Mouse (Mus musculus): ENCODE data around the gene Rad9b. TPM values are rescaled to one million over a fixed set of nuclear protein-coding genes. Genes with fewer than 3 reads are reported as not detected.

Gene Rad9b
- polyA plus RNA-seq, 1 experiment: 7.2 TPM

- TF ChIP-seq CTCF (IDR thresholded peaks at IDR 0.05; ENCODE audit: borderline replicate concordance, control insufficient read depth, extremely low read depth, insufficient read depth, low read length, poor library complexity): no peak
- 0 out of 2 replicates have a peak, but pooled peaks have one; percentile 11 for TF ChIP-seq POLR2A (IDR thresholded peaks at IDR 0.05; ENCODE audit: control insufficient read depth, extremely low read depth, insufficient read depth, low read length, poor library complexity)
- Histone ChIP-seq H3K36me3 (ENCODE audit: control insufficient read depth, insufficient read depth, low read length) (no peaks in the 10 kb centered on the region), H3K27me3 (ENCODE audit: control insufficient read depth, insufficient read depth, low read length) (no peaks in the 10 kb centered on the region), H3K4me3 (ENCODE audit: control insufficient read depth, insufficient read depth, low read length) (no peak overlapping the region), H3K4me1 (replicated peaks; ENCODE audit: control insufficient read depth, insufficient read depth, low read length) (peaks cover 58% of the 10 kb centered on the region), H3K27ac (ENCODE audit: control insufficient read depth, insufficient read depth, low read length) (peak overlapping the region; percentile 71)
- 67% methylated on average over 14 of the region's 14 CpGs for WGBS
- DNase-seq: peak; percentile 34
Observed at GRCm38 (mm10) chr5:122295113-122295935, 58.7 kb downstream of the Rad9b start.

- no peak for DNase-seq
- H3K4me3 ChIP-seq (ENCODE audit: control insufficient read depth, insufficient read depth, low read length): no peak overlapping the region
- H3K27me3 ChIP-seq (ENCODE audit: control insufficient read depth, insufficient read depth, low read length): no peaks in the 10 kb centered on the region
- no peaks in the 10 kb centered on the region; the same call in 1 of the 2 replicates for H3K36me3 ChIP-seq (ENCODE audit: control insufficient read depth, insufficient read depth, low read length)
- 42% methylated on average over 3 of the region's 3 CpGs for WGBS
- TF ChIP-seq POLR2A (IDR thresholded peaks at IDR 0.05; ENCODE audit: control insufficient read depth, extremely low read depth, insufficient read depth, low read length, poor library complexity): no peak
- TF ChIP-seq CTCF (IDR thresholded peaks at IDR 0.05; ENCODE audit: borderline replicate concordance, control insufficient read depth, extremely low read depth, insufficient read depth, low read length, poor library complexity): no peak
- peaks cover 52% of the 10 kb centered on the region for H3K4me1 ChIP-seq (replicated peaks; ENCODE audit: control insufficient read depth, insufficient read depth, low read length)
- peak overlapping the region; percentile 72 for H3K27ac ChIP-seq (ENCODE audit: control insufficient read depth, insufficient read depth, low read length)
Observed at GRCm38 (mm10) chr5:122294219-122294735, 59.8 kb downstream of the Rad9b start.

- H3K4me1 ChIP-seq (replicated peaks; ENCODE audit: control insufficient read depth, insufficient read depth, low read length): peaks cover 58% of the 10 kb centered on the region
- H3K4me3 ChIP-seq (ENCODE audit: control insufficient read depth, insufficient read depth, low read length): no peak overlapping the region
- 95% methylated on average over 6 of the region's 6 CpGs for WGBS
- no peaks in the 10 kb centered on the region for H3K27me3 ChIP-seq (ENCODE audit: control insufficient read depth, insufficient read depth, low read length)
- H3K27ac ChIP-seq (ENCODE audit: control insufficient read depth, insufficient read depth, low read length): peak overlapping the region; percentile 72; the same call in 1 of the 2 replicates
- TF ChIP-seq CTCF (IDR thresholded peaks at IDR 0.05; ENCODE audit: borderline replicate concordance, control insufficient read depth, extremely low read depth, insufficient read depth, low read length, poor library complexity) (no peak), POLR2A (IDR thresholded peaks at IDR 0.05; ENCODE audit: control insufficient read depth, extremely low read depth, insufficient read depth, low read length, poor library complexity) (no peak)
- H3K36me3 ChIP-seq (ENCODE audit: control insufficient read depth, insufficient read depth, low read length): no peaks in the 10 kb centered on the region; the same call in 1 of the 2 replicates
- no peak for DNase-seq
Observed at GRCm38 (mm10) chr5:122293131-122293530, 60.9 kb downstream of the Rad9b start.

- Histone ChIP-seq H3K27ac (ENCODE audit: control insufficient read depth, insufficient read depth, low read length) (peak overlapping the region; percentile 91), H3K36me3 (ENCODE audit: control insufficient read depth, insufficient read depth, low read length) (no peaks in the 10 kb centered on the region; the same call in 1 of the 2 replicates), H3K27me3 (ENCODE audit: control insufficient read depth, insufficient read depth, low read length) (no peaks in the 10 kb centered on the region), H3K4me3 (ENCODE audit: control insufficient read depth, insufficient read depth, low read length) (no peak overlapping the region), H3K4me1 (replicated peaks; ENCODE audit: control insufficient read depth, insufficient read depth, low read length) (peaks cover 69% of the 10 kb centered on the region)
- DNase-seq: peak; percentile 29
- no peak for TF ChIP-seq POLR2A (IDR thresholded peaks at IDR 0.05; ENCODE audit: control insufficient read depth, extremely low read depth, insufficient read depth, low read length, poor library complexity)
- no peak for TF ChIP-seq CTCF (IDR thresholded peaks at IDR 0.05; ENCODE audit: borderline replicate concordance, control insufficient read depth, extremely low read depth, insufficient read depth, low read length, poor library complexity)
- WGBS: 43% methylated on average over 17 of the region's 17 CpGs
Observed at GRCm38 (mm10) chr5:122291553-122292339, 62.3 kb downstream of the Rad9b start.

GRCm38 (mm10) chr5:122291149-122291548, 62.9 kb downstream of the Rad9b start:
- DNase-seq: peak; percentile 45
- no peaks in the 10 kb centered on the region for H3K27me3 ChIP-seq (ENCODE audit: control insufficient read depth, insufficient read depth, low read length)
- H3K27ac ChIP-seq (ENCODE audit: control insufficient read depth, insufficient read depth, low read length): peak overlapping the region; percentile 61
- no peak overlapping the region for H3K4me3 ChIP-seq (ENCODE audit: control insufficient read depth, insufficient read depth, low read length)
- H3K36me3 ChIP-seq (ENCODE audit: control insufficient read depth, insufficient read depth, low read length): no peaks in the 10 kb centered on the region; the same call in 1 of the 2 replicates
- peaks cover 66% of the 10 kb centered on the region for H3K4me1 ChIP-seq (replicated peaks; ENCODE audit: control insufficient read depth, insufficient read depth, low read length)
- TF ChIP-seq CTCF (IDR thresholded peaks at IDR 0.05; ENCODE audit: borderline replicate concordance, control insufficient read depth, extremely low read depth, insufficient read depth, low read length, poor library complexity) (no peak), POLR2A (IDR thresholded peaks at IDR 0.05; ENCODE audit: control insufficient read depth, extremely low read depth, insufficient read depth, low read length, poor library complexity) (no peak)
- 62% methylated on average over 6 of the region's 6 CpGs for WGBS

Measured in thymus, adult 2 months (tissue).